ENCODE assay signal across 21 mouse cellular contexts in genomic region chr17:85881636-85882170, GRCm38 (mm10).
DNase-seq lines count a peak whose midpoint lies in the region; ATAC-seq and TF ChIP-seq lines count a peak whose summit lies in the region.
"Had no signal": no experiment of that assay in that cellular context is flagged by ENCODE, and none has a peak within 500 bp of the region (broad histone marks: within the 10 kb centered on the region; RNA-seq: fewer than 3 reads in every experiment).

No protein-coding gene starts in this region.

- no peak overlapping the region for H3K27ac ChIP-seq in liver, adult 2 months (replicated peaks; ENCODE audit: insufficient read depth, low read depth, low read length)
- H3K27ac ChIP-seq in liver, embryonic 11.5 days (ENCODE audit: low read depth, low read length): no peak overlapping the region
- H3K27ac ChIP-seq in limb, embryonic 12.5 days: 0 out of 2 replicates have a peak overlapping the region, but pooled peaks have one; percentile 2
- H3K27ac ChIP-seq: hindbrain, embryonic 13.5 days; limb, embryonic 13.5 days; midbrain, embryonic 12.5 days had no signal

- WGBS in liver, adult 2 months: 21% methylated on average over 8 of the region's 8 CpGs
- WGBS in liver, embryonic 11.5 days: 70% methylated on average over 8 of the region's 8 CpGs
- WGBS in limb, embryonic 12.5 days: 18% methylated on average over 8 of the region's 8 CpGs

- no peaks in the 10 kb centered on the region for H3K79me2 ChIP-seq in liver, adult 2 months (ENCODE audit: control insufficient read depth, insufficient read depth, low read length)

- DNase-seq in liver, adult 2 months (ENCODE audit: extremely low read depth, low read depth, low spot score): peak; percentile 87
- DNase-seq in liver, embryonic 11.5 days (ENCODE audit: low spot score): no peak
- peak; percentile 56 for DNase-seq in retina, postnatal 1 day
- DNase-seq in retina, embryonic 14.5 days (ENCODE audit: low spot score): no peak
- no peak for DNase-seq in layer of hippocampus, adult 11-12 months (ENCODE audit: low spot score)
- DNase-seq in heart, postnatal 4 days: no peak
- DNase-seq: adrenal gland, adult 2 months; cerebellum, adult 18-20 months; cerebellum, postnatal 36 days; gastrocnemius, postnatal 25 days; kidney, adult 18-20 months; kidney, postnatal 25 days; layer of hippocampus, adult 9-11 months; right cerebral cortex, adult 18-20 months had no signal

- no peak for ATAC-seq in liver, embryonic 11.5 days (replicated peaks; ENCODE audit: low FRiP score)
- no peak for ATAC-seq in limb, embryonic 12.5 days (ENCODE audit: insufficient number of reproducible peaks, insufficient read depth, low FRiP score, low TSS enrichment, low read depth)

- no peak overlapping the region for H3K9ac ChIP-seq in liver, adult 2 months (ENCODE audit: low read depth, low read length)
- H3K9ac ChIP-seq in liver, embryonic 11.5 days (ENCODE audit: low read depth, low read length): no peak overlapping the region
- no peak overlapping the region for H3K9ac ChIP-seq in limb, embryonic 12.5 days (replicated peaks)
- H3K9ac ChIP-seq: hindbrain, embryonic 13.5 days; limb, embryonic 13.5 days; midbrain, embryonic 12.5 days had no signal

- no peak overlapping the region for H3K4me2 ChIP-seq in liver, embryonic 11.5 days
- no peak overlapping the region for H3K4me2 ChIP-seq in limb, embryonic 12.5 days
- H3K4me2 ChIP-seq: hindbrain, embryonic 13.5 days; limb, embryonic 13.5 days; midbrain, embryonic 12.5 days had no signal

- H3K4me1 ChIP-seq in liver, adult 2 months (ENCODE audit: control insufficient read depth, insufficient read depth, low read length): peaks cover 6% of the 10 kb centered on the region
- no peaks in the 10 kb centered on the region for H3K4me1 ChIP-seq in liver, embryonic 11.5 days (replicated peaks; ENCODE audit: control insufficient read depth, insufficient read depth, low read length)
- H3K4me1 ChIP-seq in limb, embryonic 12.5 days (replicated peaks): peaks cover 38% of the 10 kb centered on the region

- no peak for TF ChIP-seq POLR2A in liver, adult 2 months (IDR thresholded peaks at IDR 0.05; ENCODE audit: extremely low read depth, insufficient read depth, low read length)

- no peaks in the 10 kb centered on the region for H3K36me3 ChIP-seq in liver, adult 2 months (ENCODE audit: control insufficient read depth, insufficient read depth, low read length)
- no peaks in the 10 kb centered on the region for H3K36me3 ChIP-seq in liver, embryonic 11.5 days (ENCODE audit: control insufficient read depth, insufficient read depth, low read length)
- H3K36me3 ChIP-seq in limb, embryonic 12.5 days: no peaks in the 10 kb centered on the region
- H3K36me3 ChIP-seq: G1E; hindbrain, embryonic 13.5 days; limb, embryonic 13.5 days; midbrain, embryonic 12.5 days had no signal

- no peak overlapping the region for H3K4me3 ChIP-seq in liver, adult 2 months (ENCODE audit: insufficient read depth, low read depth, low read length)
- no peak overlapping the region for H3K4me3 ChIP-seq in liver, embryonic 11.5 days (ENCODE audit: low read depth, low read length)
- H3K4me3 ChIP-seq in limb, embryonic 12.5 days (replicated peaks): no peak overlapping the region
- H3K4me3 ChIP-seq: erythroblast, embryonic 14.5 days; hindbrain, embryonic 13.5 days; limb, embryonic 13.5 days; midbrain, embryonic 12.5 days; myocyte had no signal

- H3K27me3 ChIP-seq in liver, adult 2 months (ENCODE audit: control insufficient read depth, insufficient read depth, low read length): peaks cover 9% of the 10 kb centered on the region; the same call in 1 of the 2 replicates
- H3K27me3 ChIP-seq in liver, embryonic 11.5 days (replicated peaks; ENCODE audit: control insufficient read depth, insufficient read depth, low read length): peaks cover 10% of the 10 kb centered on the region
- peaks cover 3% of the 10 kb centered on the region; the same call in 1 of the 2 replicates for H3K27me3 ChIP-seq in limb, embryonic 12.5 days
- H3K27me3 ChIP-seq: hindbrain, embryonic 13.5 days had no signal

- TF ChIP-seq CTCF in liver, adult 2 months (IDR thresholded peaks at IDR 0.05; ENCODE audit: low read depth, low read length): no peak

- H3K9me3 ChIP-seq in liver, embryonic 11.5 days (ENCODE audit: control insufficient read depth, low read length): no peaks in the 10 kb centered on the region
- no peaks in the 10 kb centered on the region for H3K9me3 ChIP-seq in limb, embryonic 12.5 days
- H3K9me3 ChIP-seq: G1E; hindbrain, embryonic 13.5 days; limb, embryonic 13.5 days; midbrain, embryonic 12.5 days had no signal

Comparison
In these comparisons a context has a peak if more than half of its experiments do, and no peak if none do; other contexts are left out.
1. DNase-seq: peak in liver, adult 2 months (single experiment) and retina, postnatal 1 day (single experiment); none in liver, embryonic 11.5 days (single experiment), retina, embryonic 14.5 days (single experiment), layer of hippocampus, adult 11-12 months (single experiment) and heart, postnatal 4 days (single experiment).